In the genomic region with DNA sequence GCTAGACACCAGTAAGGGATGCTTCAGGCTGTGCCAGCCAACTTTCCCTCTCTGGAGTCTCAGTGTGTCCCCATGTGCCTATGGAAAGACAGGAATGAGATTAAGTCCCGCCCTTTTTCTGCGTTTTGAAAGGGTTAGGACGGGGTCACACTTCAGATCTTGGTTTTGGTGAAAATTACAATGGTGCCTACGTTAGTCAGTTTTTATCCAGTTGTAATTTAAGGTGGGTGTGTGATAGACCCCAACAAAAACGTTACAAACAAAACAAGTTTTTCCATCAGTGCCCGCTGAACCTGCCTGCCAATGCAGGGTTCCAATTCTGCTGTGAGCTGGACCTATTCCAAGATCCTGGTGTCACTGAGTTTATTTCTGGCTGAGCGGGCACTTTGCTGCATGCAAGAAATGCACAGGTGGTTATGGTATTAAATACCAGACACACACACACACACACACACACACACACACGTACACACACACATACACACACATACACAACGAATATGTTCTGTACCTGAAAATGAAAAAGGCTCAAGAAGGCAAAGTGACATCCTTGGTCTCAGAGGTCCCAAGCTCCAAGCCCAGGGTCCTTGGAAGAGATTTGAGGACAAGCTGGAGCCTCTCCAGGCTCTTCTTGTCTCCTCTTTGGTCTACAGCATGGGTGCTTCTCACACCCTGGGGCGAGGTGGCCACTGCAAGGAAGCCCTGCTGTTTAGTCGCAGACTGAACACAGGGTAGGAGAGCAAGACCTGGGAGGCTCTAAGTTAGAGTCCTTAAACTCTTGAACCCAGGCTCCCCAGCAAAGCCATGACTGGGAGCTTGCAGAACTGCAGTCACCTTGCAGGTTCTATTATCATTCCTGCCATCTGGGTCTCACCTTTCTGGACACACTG, we compare ENCODE assay signal across 2 mouse cellular contexts.
TF ChIP-seq lines count a peak whose summit lies in the region.

No protein-coding gene starts in this region.

TF ChIP-seq in CH12.LX, 34 proteins besides CTCF, POLR2A, EP300 and RAD21:
- TF ChIP-seq IRF4 (IDR thresholded peaks at IDR 0.05; ENCODE audit: low read depth, low read length) (peak; percentile 4; the same call in 1 of the 2 replicates), ZMIZ1 (IDR thresholded peaks at IDR 0.05; ENCODE audit: low read depth, low read length) (no peak), TBP (conservative IDR thresholded peaks at IDR 0.05; ENCODE audit: low read depth, low read length) (no peak)

TF ChIP-seq in MEL, 35 proteins besides CTCF, POLR2A, EP300 and RAD21:
- TF ChIP-seq CHD1 (IDR thresholded peaks at IDR 0.05; ENCODE audit: low read depth, low read length) (peak; percentile 72; the same call in 1 of the 2 replicates), E2F4 (IDR thresholded peaks at IDR 0.05; ENCODE audit: borderline replicate concordance, low read depth, low read length) (0 out of 2 replicates have a peak, but pooled peaks have one; percentile 42), NELFE (IDR thresholded peaks at IDR 0.05; ENCODE audit: low read depth, low read length) (peak; percentile 34; the same call in 1 of the 2 replicates), ZKSCAN1 (IDR thresholded peaks at IDR 0.05; ENCODE audit: low read depth, low read length) (no peak), ZC3H11A (IDR thresholded peaks at IDR 0.05; ENCODE audit: low read depth, low read length) (no peak)
